In genomic region chr15:32568181-32568857, GRCm38 (mm10) we compare ENCODE assay signal across 10 mouse cellular contexts.
DNase-seq lines count a peak whose midpoint lies in the region; ATAC-seq and TF ChIP-seq lines count a peak whose summit lies in the region.
"Had no signal": no experiment of that assay in that cellular context is flagged by ENCODE, and none has a peak within 500 bp of the region (broad histone marks: within the 10 kb centered on the region; RNA-seq: fewer than 3 reads in every experiment).

No protein-coding gene starts in this region.

- H3K27me3 ChIP-seq in midbrain, embryonic 12.5 days: no peaks in the 10 kb centered on the region
- H3K27me3 ChIP-seq: heart, embryonic 13.5 days; limb, embryonic 13.5 days had no signal

- no peaks in the 10 kb centered on the region for H3K9me3 ChIP-seq in midbrain, embryonic 12.5 days
- H3K9me3 ChIP-seq: heart, embryonic 13.5 days; limb, embryonic 13.5 days had no signal

- peak; percentile 6 for DNase-seq in adrenal gland, adult 8-10 months
- no peak for DNase-seq in adrenal gland, postnatal 25 days
- peak; percentile 19 for DNase-seq in kidney, postnatal 14 days
- no peak for DNase-seq in kidney, postnatal 10 days
- DNase-seq in brain, embryonic 14.5 days (ENCODE audit: low read depth): peak; percentile 67
- DNase-seq in thymus, adult 18-20 months: no peak
- DNase-seq in ovary, postnatal 14 days (ENCODE audit: low spot score): no peak

- no peak overlapping the region; the same call in 1 of the 2 replicates for H3K27ac ChIP-seq in midbrain, embryonic 12.5 days (replicated peaks)
- H3K27ac ChIP-seq: heart, embryonic 13.5 days; limb, embryonic 13.5 days had no signal

- H3K4me3 ChIP-seq in midbrain, embryonic 12.5 days: no peak overlapping the region
- H3K4me3 ChIP-seq: heart, embryonic 13.5 days; limb, embryonic 13.5 days had no signal

- peaks cover 9% of the 10 kb centered on the region; the same call in 1 of the 2 replicates for H3K4me1 ChIP-seq in midbrain, embryonic 12.5 days
- H3K4me1 ChIP-seq: heart, embryonic 13.5 days had no signal

- peak; percentile 43; the same call in 1 of the 2 replicates for TF ChIP-seq CTCF in brain, embryonic 14.5 days (IDR thresholded peaks at IDR 0.05; ENCODE audit: borderline replicate concordance, extremely low read depth, insufficient read depth, insufficient read length)

- H3K9ac ChIP-seq in midbrain, embryonic 12.5 days (replicated peaks): no peak overlapping the region
- H3K9ac ChIP-seq: heart, embryonic 13.5 days; limb, embryonic 13.5 days had no signal

- no peak for TF ChIP-seq POLR2A in brain, embryonic 14.5 days (IDR thresholded peaks at IDR 0.05; ENCODE audit: borderline replicate concordance, extremely low read depth, insufficient read depth, insufficient read length, poor library complexity, severe bottlenecking)

- WGBS in midbrain, embryonic 12.5 days: 82% methylated on average over 3 of the region's 3 CpGs

- H3K36me3 ChIP-seq in midbrain, embryonic 12.5 days: no peaks in the 10 kb centered on the region
- H3K36me3 ChIP-seq: heart, embryonic 13.5 days had no signal

- peak; percentile 48; the same call in 1 of the 2 replicates for ATAC-seq in midbrain, embryonic 12.5 days (ENCODE audit: low FRiP score, low read depth)

- no peak overlapping the region for H3K4me2 ChIP-seq in midbrain, embryonic 12.5 days (replicated peaks)
- H3K4me2 ChIP-seq: heart, embryonic 13.5 days; limb, embryonic 13.5 days had no signal

Comparison
In these comparisons a context has a peak if more than half of its experiments do, and no peak if none do; other contexts are left out.
1. DNase-seq: peak in adrenal gland, adult 8-10 months (single experiment), kidney, postnatal 14 days (single experiment) and brain, embryonic 14.5 days (single experiment); none in adrenal gland, postnatal 25 days (single experiment), kidney, postnatal 10 days (single experiment), thymus, adult 18-20 months (0 of 2) and ovary, postnatal 14 days (single experiment).